Mouse (Mus musculus): ENCODE data around the gene Pdx1.

The Pdx1 gene

GRCm38 (mm10) chr5:147308451-147308850 lies 38.7 kb downstream of the Pdx1 start:
- DNase-seq (ENCODE audit: low read depth, low spot score), result no peak

- no peak for DNase-seq (ENCODE audit: low read depth, low spot score)
Observed at GRCm38 (mm10) chr5:147309786-147310185, 40.0 kb downstream of the Pdx1 start.

GRCm38 (mm10) chr5:147312830-147313685 lies 43.3 kb downstream of the Pdx1 start:
- DNase-seq (ENCODE audit: low read depth, low spot score), result no peak

- no peak for DNase-seq (ENCODE audit: low read depth, low spot score)
Observed at GRCm38 (mm10) chr5:147314646-147315431, 45.1 kb downstream of the Pdx1 start.

GRCm38 (mm10) chr5:147315432-147316075 lies 45.8 kb downstream of the Pdx1 start:
- no peak for DNase-seq (ENCODE audit: low read depth, low spot score)

GRCm38 (mm10) chr5:147317321-147317720 lies 47.6 kb downstream of the Pdx1 start:
- DNase-seq (ENCODE audit: low read depth, low spot score), result no peak

- DNase-seq (ENCODE audit: low read depth, low spot score), result no peak
Observed at GRCm38 (mm10) chr5:147317991-147318390, 48.2 kb downstream of the Pdx1 start.

GRCm38 (mm10) chr5:147319653-147320052 lies 49.9 kb downstream of the Pdx1 start:
- peak; percentile 74 for DNase-seq (ENCODE audit: low read depth, low spot score)

- DNase-seq (ENCODE audit: low read depth, low spot score), result no peak
Observed at GRCm38 (mm10) chr5:147322183-147322582, 52.4 kb downstream of the Pdx1 start, which contains the start of gene Urad. Gene Urad, minus strand, starts transcription at chr5:147322440.

GRCm38 (mm10) chr5:147323237-147323917 lies 53.6 kb downstream of the Pdx1 start:
- DNase-seq (ENCODE audit: low read depth, low spot score), result peak; percentile 81
